Mouse (Mus musculus) forebrain, embryonic 13.5 days (tissue): Measurements from ENCODE around the gene Hoxa11. TPM values are rescaled to one million over a fixed set of nuclear protein-coding genes. Genes with fewer than 3 reads are reported as not detected.
A peak's percentile ranks its signal among the peaks of the same experiment; 100 is the strongest.

Source experiments
- ATAC-seq: fragments of 200-750 bp; cut with Nextera tagmentation; 2 replicates; pipeline ENCODE4 v1.8.0; 2017
- H3K27ac ChIP-seq: fragments of 300-500 bp; sonication (generic); 2 replicates; pipeline ENCODE4 v1.5.1; 2015; ENCODE audit warnings: inconsistent platforms, mild to moderate bottlenecking, moderate library complexity
- H3K27me3 ChIP-seq: fragments of 300-500 bp; sonication (generic); 2 replicates; pipeline ENCODE4 v1.6.1; 2015; ENCODE audit warnings: mild to moderate bottlenecking, inconsistent platforms
- H3K36me3 ChIP-seq: fragments of 300-500 bp; sonication (generic); 2 replicates; pipeline ENCODE4 v1.6.1; 2015; ENCODE audit warnings: mild to moderate bottlenecking, inconsistent platforms; ENCODE audit not compliant: poor library complexity, severe bottlenecking
- H3K4me1 ChIP-seq: fragments of 300-500 bp; sonication (generic); 2 replicates; pipeline ENCODE4 v1.6.1; 2015; ENCODE audit warnings: inconsistent platforms
- H3K4me2 ChIP-seq: fragments of 300-500 bp; sonication (generic); 2 replicates; pipeline ENCODE4 v1.6.1; 2015; ENCODE audit warnings: inconsistent platforms, mild to moderate bottlenecking, moderate library complexity
- H3K4me3 ChIP-seq: fragments of 300-500 bp; sonication (generic); 2 replicates; pipeline ENCODE4 v1.5.1; 2015; ENCODE audit warnings: mild to moderate bottlenecking, inconsistent platforms
- H3K9ac ChIP-seq: fragments of 300-500 bp; sonication (generic); 2 replicates; pipeline ENCODE4 v1.6.1; 2015; ENCODE audit warnings: mild to moderate bottlenecking, inconsistent platforms
- H3K9me3 ChIP-seq: fragments of 300-500 bp; sonication (generic); replicated peaks from 2 replicates; pipeline ENCODE4 v1.6.1; 2016; ENCODE audit warnings: inconsistent platforms
- WGBS: fragments of 180-500 bp; shearing (Covaris S2); methylation state at CpG from one replicate; pipeline ENCODE4 v1.1.7; 2015; 5-methylcytosine and 5-hydroxymethylcytosine counted together
- polyA plus RNA-seq: library from polyadenylated mRNA; unstranded; fragments of >200 nt; fragmentation: Nextera tagmentation; extraction: Ambion mirVana; gene quantifications from 2 replicates; pipeline ENCODE4 v1.2.1, GENCODE M21; 2015

The Hoxa11 gene
- polyA plus RNA-seq, 1 experiment from 2014 or later, result 0.12 TPM

DNA sequence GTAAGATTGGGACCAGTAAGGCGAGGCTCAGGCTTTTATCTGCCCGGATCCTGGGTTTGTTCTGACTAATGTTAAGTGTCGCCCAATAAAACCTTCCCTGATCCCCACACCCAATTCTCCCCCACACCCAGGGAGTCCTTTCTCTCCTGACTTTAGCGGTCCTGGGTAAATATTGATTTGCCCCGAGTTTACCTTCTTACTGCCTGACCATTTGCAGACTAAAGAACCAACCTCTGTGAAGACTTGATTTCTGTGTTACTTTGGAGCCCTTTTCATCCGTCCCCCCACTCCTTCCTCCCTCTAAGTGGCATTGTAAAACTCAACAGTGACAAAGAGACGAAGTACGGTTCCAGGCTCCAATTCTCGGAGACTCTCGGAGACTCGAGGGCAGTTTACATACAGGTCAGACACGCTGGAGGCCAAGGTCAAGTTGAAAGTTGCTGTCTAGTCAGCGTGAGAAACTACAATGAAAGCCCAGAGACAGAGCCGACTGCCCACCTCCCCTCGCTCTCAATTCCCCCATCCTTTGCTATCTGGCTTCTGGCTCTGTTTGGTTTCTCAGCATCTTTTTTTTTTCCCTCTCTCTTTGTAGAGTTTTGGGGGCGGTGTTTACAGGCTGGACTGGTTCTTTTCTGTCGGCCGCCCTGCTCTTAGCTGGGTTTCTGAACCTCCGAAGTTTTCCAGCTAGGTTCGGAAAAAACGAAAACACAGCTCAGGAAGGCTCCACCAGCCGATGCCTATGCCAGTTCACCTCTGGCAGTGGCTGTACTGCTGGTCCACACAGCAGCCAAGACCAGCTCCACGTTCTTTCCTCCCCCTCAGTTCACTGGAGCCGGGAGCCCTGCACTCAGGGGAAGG is 17.1 kb upstream of the Hoxa11 start:
- Histone ChIP-seq H3K27me3 (peaks cover 95% of the 10 kb centered on the region), H3K9me3 (no peaks in the 10 kb centered on the region), H3K4me2 (no peak overlapping the region), H3K36me3 (no peaks in the 10 kb centered on the region), H3K4me3 (no peak overlapping the region), H3K9ac (no peak overlapping the region), H3K4me1 (peaks cover 10% of the 10 kb centered on the region; the same call in 1 of the 2 replicates), H3K27ac (no peak overlapping the region)
- under 1% methylated on average over 24 of the region's 24 CpGs for WGBS
- no peak for ATAC-seq

DNA sequence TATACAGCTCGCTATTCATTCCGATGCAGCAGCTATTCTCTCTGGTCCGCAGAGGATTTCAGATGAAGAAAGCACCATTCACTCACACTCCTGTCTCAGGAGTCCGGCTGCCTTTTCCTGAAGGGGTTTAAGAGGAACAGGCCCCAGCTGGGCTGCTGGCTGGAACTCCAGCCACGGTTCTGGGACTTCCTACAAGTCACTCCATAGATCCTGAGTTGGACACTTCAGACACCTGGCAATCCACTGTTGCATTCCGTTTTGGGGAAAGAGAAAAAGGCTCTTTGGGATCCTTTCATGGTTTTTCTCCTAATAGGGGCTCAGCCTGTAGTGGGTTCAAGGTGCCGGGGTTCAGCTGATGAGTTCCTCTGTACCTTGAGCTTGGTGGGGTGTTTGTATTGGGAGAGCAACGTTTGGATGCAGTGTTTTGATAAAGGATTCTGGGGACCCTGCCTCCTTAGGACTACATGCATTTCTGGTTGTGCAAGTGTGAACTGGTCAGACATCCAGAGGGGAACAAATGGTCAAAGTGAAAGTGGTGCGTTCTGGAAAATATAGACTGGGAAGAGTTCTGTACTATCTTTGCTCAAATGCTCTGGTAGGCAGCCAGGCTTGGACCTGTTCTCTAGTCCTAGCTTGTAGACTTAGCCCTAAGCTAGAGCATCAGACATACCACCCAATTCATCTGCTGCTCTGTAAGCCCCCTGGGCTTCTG is 16.3 kb upstream of the Hoxa11 start:
- 5% methylated on average over 9 of the region's 9 CpGs for WGBS
- Histone ChIP-seq H3K4me1 (peaks cover 10% of the 10 kb centered on the region; the same call in 1 of the 2 replicates), H3K27me3 (peaks cover 97% of the 10 kb centered on the region), H3K4me2 (no peak overlapping the region), H3K9ac (no peak overlapping the region), H3K4me3 (no peak overlapping the region), H3K36me3 (no peaks in the 10 kb centered on the region), H3K27ac (no peak overlapping the region), H3K9me3 (no peaks in the 10 kb centered on the region)
- no peak for ATAC-seq

DNA sequence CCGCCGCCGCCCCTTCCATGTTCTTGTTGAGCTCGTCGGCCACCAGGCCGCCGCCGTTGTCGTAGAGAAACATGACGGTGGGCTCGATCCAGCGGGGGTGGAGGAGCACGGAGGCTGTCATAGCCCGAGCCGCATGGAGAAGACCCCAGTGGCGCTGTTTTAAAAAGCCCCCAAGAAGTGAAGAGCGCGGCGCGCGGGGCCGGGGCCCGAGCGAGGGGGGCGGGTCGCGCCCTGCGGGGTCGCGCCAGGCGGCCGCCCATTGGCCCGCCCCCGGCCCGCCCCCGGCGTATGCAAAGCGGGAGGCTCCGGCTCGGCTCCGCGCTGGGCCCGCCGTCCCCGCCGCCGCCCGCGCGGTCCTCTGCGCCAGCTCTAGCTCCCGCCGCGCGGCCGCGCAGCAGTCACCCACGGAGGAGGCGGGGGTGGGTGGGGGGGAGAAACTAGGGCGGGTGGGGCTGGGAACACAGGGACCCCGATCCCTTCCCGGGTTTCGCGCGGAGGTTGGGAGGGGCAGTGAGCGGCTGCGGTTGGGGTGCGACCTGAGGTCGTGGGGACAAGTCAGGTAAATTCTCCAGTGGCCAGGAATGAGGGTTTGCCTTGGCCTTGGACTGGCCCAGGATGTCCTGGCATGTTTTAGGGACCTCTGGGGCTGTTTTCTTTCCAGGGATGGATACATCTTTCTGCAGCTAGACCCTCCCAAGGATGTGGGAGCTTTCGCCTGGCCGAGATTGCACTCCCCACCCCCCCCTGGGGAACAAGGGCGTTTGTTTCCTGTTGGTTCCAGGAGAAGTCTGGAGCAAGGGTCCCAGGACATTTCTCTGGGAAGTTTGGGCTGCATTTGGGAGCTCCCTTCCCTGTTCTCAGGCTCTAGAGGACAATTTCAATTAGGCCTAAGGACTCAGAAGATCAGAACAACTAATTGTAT is 15.3 kb upstream of the Hoxa11 start, which contains the start of gene Hoxa13:
TSS of gene Hoxa13 (minus strand) at position 227 of the 922 bp plus-strand sequence.
- Histone ChIP-seq H3K36me3 (no peaks in the 10 kb centered on the region), H3K4me2 (peak within 1 kb of the TSS; percentile 51), H3K9ac (no peak within 1 kb of the TSS), H3K27ac (no peak within 1 kb of the TSS), H3K4me3 (peak within 1 kb of the TSS; percentile 25), H3K9me3 (no peaks in the 10 kb centered on the region), H3K4me1 (peaks cover 10% of the 10 kb centered on the region; the same call in 1 of the 2 replicates), H3K27me3 (peaks cover 96% of the 10 kb centered on the region)
- ATAC-seq, result 0 out of 2 replicates have a peak, but pooled peaks have one; percentile 38
- 1% methylated on average over 24 of the region's 72 CpGs for WGBS

DNA sequence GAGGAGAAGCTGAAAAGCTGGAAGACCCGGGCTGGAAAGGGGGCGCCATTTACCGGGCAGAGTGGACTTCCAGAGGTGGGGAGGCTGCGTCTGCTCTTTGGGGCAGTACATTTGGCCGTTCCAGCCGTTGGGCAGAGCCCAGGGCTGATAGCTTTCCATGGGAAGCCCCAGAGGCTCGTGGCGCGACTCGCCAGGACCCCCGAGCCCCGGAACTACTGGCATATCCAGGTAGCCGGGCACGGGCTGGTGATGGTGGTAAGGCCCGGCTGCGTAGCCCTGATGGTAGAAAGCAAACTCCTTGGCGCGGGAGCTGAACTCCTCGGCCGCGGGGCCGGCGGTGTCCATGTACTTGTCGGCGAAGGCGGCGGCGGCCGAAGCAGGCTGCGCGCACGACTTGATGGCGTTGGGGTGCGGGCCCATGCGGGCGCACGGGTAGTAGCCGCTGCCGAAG is 14.2 kb upstream of the Hoxa11 start:
- Histone ChIP-seq H3K4me3 (peak overlapping the region; percentile 25), H3K36me3 (no peaks in the 10 kb centered on the region), H3K9me3 (no peaks in the 10 kb centered on the region), H3K27ac (no peak overlapping the region), H3K4me2 (peak overlapping the region; percentile 51), H3K27me3 (peaks cover 96% of the 10 kb centered on the region), H3K9ac (no peak overlapping the region), H3K4me1 (peaks cover 10% of the 10 kb centered on the region; the same call in 1 of the 2 replicates)
- ATAC-seq, result no peak
- under 1% methylated on average over 39 of the region's 39 CpGs for WGBS

DNA sequence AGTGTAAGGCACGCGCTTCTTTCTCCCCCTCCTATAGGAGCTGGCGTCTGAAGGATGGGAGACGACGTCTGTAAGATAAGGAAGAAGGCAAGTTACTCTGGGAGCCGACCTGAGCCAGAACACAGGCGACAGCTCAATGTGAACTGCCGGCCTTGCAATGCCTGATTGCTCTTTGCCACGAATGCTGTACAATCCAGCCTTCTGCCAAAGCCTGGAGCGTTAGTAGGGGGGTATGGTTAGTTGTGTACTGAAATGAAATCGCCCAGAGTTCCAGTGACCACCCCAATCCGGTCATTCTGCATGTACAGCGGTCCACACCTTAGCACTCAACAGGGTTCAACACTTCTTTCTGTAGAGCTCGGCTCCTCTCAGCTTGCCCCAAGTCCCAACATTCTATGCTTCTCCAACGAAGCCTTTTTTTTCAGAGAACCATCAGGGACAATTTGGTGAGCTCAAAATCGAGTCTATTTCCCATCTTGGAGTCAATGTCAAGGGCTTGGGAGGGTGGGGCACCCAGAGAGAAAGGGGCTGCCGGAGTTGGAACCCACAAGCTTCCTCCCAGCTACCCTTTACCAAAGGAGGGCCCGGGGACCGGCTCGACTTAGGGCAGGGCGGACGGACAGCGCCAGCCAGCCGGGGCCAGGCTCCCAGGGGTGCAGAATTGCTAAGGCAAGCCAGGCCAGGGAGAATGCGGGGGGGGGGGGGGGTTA is 13.6 kb upstream of the Hoxa11 start:
- H3K9ac ChIP-seq, result no peak overlapping the region
- H3K4me2 ChIP-seq, result no peak overlapping the region
- peaks cover 10% of the 10 kb centered on the region; the same call in 1 of the 2 replicates for H3K4me1 ChIP-seq
- 2% methylated on average over 24 of the region's 25 CpGs for WGBS
- peaks cover 96% of the 10 kb centered on the region for H3K27me3 ChIP-seq
- no peak overlapping the region for H3K4me3 ChIP-seq
- ATAC-seq, result no peak
- H3K36me3 ChIP-seq, result no peaks in the 10 kb centered on the region
- H3K9me3 ChIP-seq, result no peaks in the 10 kb centered on the region
- no peak overlapping the region for H3K27ac ChIP-seq

DNA sequence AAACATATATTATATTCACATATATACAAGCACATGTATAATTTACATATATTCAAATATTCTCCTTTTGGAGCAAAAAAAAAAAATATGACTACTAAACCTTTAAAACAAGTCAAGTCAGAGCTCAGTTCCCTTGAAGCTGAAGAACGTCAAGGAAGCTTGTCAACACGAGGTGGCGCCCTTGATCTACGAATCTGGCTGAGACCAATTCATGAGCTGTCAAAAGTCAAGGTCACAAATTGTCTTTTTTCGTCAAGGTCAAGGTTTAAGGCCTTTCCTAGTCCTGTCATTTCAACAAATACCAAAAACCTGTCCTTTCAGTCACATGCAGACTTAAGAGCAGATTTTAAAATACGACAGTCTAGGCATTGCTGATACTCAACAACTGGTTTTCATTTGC is 11.3 kb upstream of the Hoxa11 start:
- Histone ChIP-seq H3K9me3 (no peaks in the 10 kb centered on the region), H3K9ac (no peak overlapping the region), H3K4me1 (peaks cover 13% of the 10 kb centered on the region; the same call in 1 of the 2 replicates), H3K36me3 (no peaks in the 10 kb centered on the region), H3K4me2 (no peak overlapping the region), H3K27me3 (peaks cover 96% of the 10 kb centered on the region), H3K27ac (no peak overlapping the region), H3K4me3 (no peak overlapping the region)
- 0 out of 2 replicates have a peak, but pooled peaks have one; percentile 19 for ATAC-seq
- 0% methylated on average over 6 of the region's 6 CpGs for WGBS

DNA sequence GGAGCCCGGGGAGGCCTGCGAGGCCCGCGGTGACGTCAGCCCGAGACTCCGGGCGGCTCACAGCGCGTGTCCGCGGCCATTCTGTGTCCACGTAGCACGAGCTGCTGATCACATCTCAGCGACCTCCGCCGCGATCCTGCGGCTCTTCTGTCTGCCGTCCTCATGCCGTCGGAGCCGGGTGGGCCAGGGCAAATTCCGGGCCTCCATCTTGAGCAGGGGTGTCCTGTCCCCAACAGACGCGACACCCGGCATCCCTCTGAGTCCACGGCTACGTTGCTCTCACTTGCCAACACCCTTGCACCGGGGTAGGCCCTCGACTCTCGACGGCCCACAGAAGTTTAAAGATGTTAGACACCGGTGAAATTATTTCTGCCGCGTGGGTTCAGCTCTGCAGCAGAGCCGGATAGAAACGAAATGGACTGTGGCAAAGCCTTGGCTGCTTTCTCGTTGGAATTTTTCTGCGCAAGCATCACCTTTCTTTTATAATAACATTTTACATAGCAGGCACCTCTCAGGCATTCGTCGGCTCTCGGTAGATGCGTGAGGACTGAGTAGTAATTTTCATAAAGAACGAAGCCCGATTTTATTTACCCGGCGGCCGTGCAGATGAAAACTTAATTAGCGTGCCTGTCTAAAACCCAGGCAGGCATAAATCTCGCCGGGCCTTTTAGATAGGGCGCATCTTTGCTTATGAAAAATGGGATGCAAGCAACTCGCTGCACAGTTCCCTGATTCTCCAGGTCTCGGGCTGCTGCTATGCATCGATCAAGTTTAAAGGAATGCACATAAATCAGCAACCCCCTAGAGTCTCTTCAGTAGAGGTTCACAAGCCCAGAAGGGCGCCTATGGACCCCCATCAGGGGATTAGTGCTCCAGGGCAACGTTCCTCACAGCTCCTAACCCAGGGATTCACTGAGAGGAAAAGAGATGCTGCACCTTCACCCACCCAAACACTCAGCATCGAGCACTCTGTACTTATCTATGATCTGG is 8.2 kb upstream of the Hoxa11 start:
- no peak overlapping the region for H3K9ac ChIP-seq
- H3K4me3 ChIP-seq, result peak overlapping the region; percentile 19; the same call in 1 of the 2 replicates

DNA sequence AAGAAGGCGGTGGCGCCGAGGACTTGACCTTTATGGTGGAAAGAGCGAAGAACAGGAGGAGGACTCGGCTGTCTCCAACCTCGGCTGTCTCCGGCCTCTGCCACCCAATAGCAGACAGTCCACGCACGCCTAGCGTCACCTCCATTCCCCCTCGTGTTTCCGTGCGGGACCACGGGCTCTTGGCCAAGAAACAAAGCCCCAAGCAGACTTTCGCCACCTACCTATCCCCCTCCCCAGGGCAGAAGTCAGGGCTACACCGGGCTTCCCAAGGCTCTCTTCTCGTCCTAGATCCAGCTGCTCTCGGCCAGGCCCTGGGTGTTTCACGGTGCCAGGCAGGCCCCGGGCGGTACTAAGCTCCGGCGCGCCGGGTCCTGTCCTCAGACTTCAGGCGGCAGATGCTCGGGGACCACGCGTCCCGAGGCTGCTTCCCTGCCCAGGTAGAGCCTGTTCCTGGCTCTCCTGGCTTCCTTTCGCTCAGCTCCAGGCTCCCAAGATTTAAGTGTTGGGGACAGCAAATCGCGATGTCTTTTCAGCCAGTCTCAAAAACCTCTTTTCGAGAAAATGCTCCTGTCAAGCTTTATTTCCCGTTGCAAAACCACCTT is 7.3 kb upstream of the Hoxa11 start:
- no peak overlapping the region for H3K4me2 ChIP-seq
- H3K4me1 ChIP-seq, result 0 out of 2 replicates have a peak, but pooled peaks cover 3% of the 10 kb centered on the region
- no peak overlapping the region for H3K9ac ChIP-seq
- under 1% methylated on average over 35 of the region's 35 CpGs for WGBS
- no peaks in the 10 kb centered on the region for H3K36me3 ChIP-seq
- H3K27ac ChIP-seq, result no peak overlapping the region
- no peaks in the 10 kb centered on the region for H3K9me3 ChIP-seq
- ATAC-seq, result no peak
- peaks cover 98% of the 10 kb centered on the region for H3K27me3 ChIP-seq
- no peak overlapping the region; the same call in 1 of the 2 replicates for H3K4me3 ChIP-seq

More for the DNA sequence above, 8.2 kb upstream of the Hoxa11 start:
- Histone ChIP-seq H3K27ac (no peak overlapping the region), H3K27me3 (peaks cover 98% of the 10 kb centered on the region), H3K4me1 (0 out of 2 replicates have a peak, but pooled peaks cover 3% of the 10 kb centered on the region), H3K9me3 (no peaks in the 10 kb centered on the region), H3K36me3 (no peaks in the 10 kb centered on the region), H3K4me2 (peak overlapping the region; percentile 13; the same call in 1 of the 2 replicates)
- under 1% methylated on average over 59 of the region's 59 CpGs for WGBS
- ATAC-seq, result no peak

DNA sequence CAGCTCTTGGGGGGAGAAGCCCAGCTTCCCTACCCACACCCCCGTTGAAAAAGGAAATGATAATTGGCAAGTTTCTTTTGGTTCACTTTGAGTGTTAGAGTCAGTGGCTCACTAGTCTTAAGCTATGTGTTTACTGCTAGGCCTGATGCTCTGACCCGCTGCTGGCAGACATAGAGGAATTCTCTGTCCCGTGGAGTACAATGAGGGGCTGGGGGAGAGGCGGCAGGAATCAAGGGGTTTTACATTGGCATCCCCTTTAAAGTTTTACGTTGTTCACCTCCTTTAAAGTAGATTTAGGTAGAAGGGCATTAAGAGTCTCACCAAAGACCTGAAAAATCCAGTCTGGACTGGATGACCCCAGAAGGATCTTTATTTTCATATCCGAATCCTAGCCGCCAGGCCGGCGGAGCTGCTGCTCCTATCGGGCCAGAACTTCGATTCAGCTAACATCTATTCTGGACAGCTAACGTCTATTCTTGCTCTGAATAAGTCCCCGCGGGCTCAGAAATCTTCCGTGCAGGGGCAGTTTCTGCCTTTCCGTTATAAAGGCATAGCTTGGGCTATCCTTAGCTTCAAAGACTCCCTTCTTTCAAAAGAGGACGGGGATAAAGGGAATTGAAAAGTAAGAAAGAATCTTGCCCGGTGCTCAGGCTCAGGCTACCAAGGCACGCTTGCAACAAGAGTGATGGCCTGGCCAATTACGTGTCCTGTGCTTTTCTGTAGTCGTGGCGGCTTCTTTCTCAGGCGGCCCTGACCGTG is 6.6 kb upstream of the Hoxa11 start:
- Histone ChIP-seq H3K9me3 (no peaks in the 10 kb centered on the region), H3K9ac (no peak overlapping the region), H3K4me2 (no peak overlapping the region), H3K36me3 (no peaks in the 10 kb centered on the region), H3K27me3 (peaks cover 99% of the 10 kb centered on the region), H3K4me3 (no peak overlapping the region), H3K4me1 (0 out of 2 replicates have a peak, but pooled peaks cover 3% of the 10 kb centered on the region), H3K27ac (no peak overlapping the region)
- no peak for ATAC-seq
- WGBS, result under 1% methylated on average over 24 of the region's 24 CpGs
